Mouse (Mus musculus): ENCODE measurements around the gene Gm21858.
"Not testable (repeated sequence)": the region's sequence is repeated elsewhere in the genome, so short reads cannot be mapped to it uniquely, and the experiment has no call there.

Gm21858 gene

GRCm38 (mm10) chrY:55731456-55731855 lies at the start of gene Gm21858:
Gene Gm21858 (plus strand): TSS chrY:55731756.
- not testable (repeated sequence) for DNase-seq (ENCODE audit: low spot score)
